Mouse (Mus musculus) adrenal gland, adult 8-10 months (tissue): ENCODE measurements around the gene Lxn. TPM values are rescaled to one million over a fixed set of nuclear protein-coding genes. Genes with fewer than 3 reads are reported as not detected.

Experiments used
- DNase-seq: peaks from one replicate; pipeline ENCODE4 v3.0.0; 2022
- total RNA-seq, 4 experiments: library from RNA; stranded (reverse); gene quantifications; 2 replicates each; pipeline ENCODE4 v1.2.4; 2022

Gene Lxn
- total RNA-seq, 4 experiments from 2014 or later = 8.3 to 12.9 (median 9.5) TPM

- DNase-seq = no peak
Measured at GRCm38 (mm10) chr3:67459881-67460280, 3.8 kb downstream of the Lxn start.

DNA sequence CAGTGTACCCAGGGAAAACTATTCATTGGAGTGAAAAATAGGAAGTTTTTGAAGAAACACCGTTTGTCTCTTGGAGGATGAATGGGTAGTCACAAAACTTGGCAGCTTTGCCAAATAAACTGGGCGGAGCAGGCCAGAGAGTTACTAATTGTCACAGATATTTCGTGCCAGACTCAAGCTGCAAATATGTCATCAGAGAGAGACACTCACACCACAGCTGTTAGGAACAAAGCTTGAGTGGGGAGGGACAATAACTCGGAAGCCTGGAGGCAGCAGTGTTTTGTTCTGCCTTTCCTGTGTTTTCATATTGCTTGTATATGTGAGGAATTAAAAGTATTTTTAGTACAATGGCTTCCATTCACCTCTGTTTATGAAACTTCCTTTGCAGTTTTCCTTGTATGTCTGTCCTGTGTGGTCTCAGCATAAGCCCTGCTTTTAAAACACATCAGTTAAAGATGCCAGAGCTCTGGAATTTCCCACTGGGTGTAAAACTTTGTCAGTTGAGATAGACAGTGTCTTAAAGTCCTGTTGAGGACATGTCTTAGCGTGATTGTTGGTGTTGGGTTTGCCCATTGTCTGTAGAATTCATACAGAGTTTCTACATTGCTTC is 13.0 kb downstream of the Lxn start:
- DNase-seq = no peak

- no peak for DNase-seq
Measured at GRCm38 (mm10) chr3:67449660-67450059, 14.1 kb downstream of the Lxn start.

- no peak for DNase-seq
Measured at GRCm38 (mm10) chr3:67447143-67447542, 16.6 kb downstream of the Lxn start.

DNA sequence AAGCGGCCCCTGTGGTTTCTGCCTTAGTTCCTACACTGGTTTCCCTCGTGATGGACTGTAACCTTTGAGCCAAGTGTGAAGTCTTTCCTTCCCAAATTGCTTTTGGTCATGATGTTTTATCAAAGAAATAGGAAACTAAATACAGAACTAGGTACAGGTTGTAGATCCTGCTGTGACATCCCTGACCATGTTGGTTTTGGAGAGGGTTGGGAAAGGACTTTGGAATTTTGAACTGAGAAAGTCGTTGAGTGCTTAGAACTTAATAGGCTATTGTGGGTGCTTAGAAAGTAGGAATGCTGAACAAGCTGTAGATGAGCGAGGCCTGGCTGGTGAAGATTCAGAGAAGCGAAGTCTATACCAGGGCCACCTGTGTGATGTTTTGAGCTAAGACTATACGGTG is 29.7 kb downstream of the Lxn start:
- DNase-seq = no peak

DNA sequence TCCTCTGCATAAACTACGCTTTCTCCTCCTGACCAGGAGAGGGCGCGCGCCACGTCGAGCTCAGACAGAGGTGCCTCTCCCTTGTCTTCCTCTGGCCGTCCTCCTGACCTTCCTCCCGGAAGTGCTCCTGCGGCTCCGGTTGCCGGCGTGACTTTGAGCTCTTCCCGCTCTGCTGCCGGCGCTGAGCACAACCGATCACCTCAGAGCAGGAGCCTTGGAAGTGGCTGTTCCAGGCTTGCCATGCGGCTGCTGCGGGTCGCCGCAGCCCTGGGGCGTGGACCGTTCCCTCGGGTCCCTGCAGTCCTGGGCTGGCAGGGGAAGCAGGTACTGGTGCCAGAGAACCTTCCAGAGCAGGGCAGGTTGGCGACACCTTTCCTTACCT is 33.7 kb downstream of the Lxn start, which contains the start of gene Gfm1:
TSS of gene Gfm1 (plus strand) at position 98 of the 382 bp plus-strand sequence.
- DNase-seq = peak; percentile 85

- no peak for DNase-seq
Measured at GRCm38 (mm10) chr3:67429338-67429998, 34.3 kb downstream of the Lxn start.

Other genes starting within 250 kb of the Lxn start
- gene Mlf1, start 89.8 kb downstream of the Lxn start, total RNA-seq = 1 to 10 TPM; 1.1 to 3.5 (median 1.8) TPM
- not detected for gene Gm17402, start 88.8 kb downstream of the Lxn start, total RNA-seq
- gene Gfm1, start 33.8 kb downstream of the Lxn start, total RNA-seq = 100 to 1,000 TPM in 1 of 4 experiments, 10 to 100 TPM in 3; 73.8 to 107 (median 88.8) TPM
- 1 to 10 TPM in 2 of 4 experiments, under 1 TPM in 2; 0.28 to 1.8 (median 0.89) TPM for gene Rarres1, start 51.6 kb upstream of the Lxn start, total RNA-seq
- gene Mfsd1, start 118.8 kb upstream of the Lxn start, total RNA-seq = 10 to 100 TPM; 70.1 to 80.2 (median 74.4) TPM